Mouse (Mus musculus) ES-E14 (cell line): ENCODE data around the gene Bloc1s6. TPM values are rescaled to one million over a fixed set of nuclear protein-coding genes. Genes with fewer than 3 reads are reported as not detected.

Experiments
- DNase-seq: peaks from one replicate; pipeline ENCODE4 v3.0.0-alpha.2; 2013; ENCODE audit warnings: low read depth, low spot score
- H3K27ac ChIP-seq: 2 replicates; pipeline ENCODE4 v1.5.1; 2012; ENCODE audit warnings: low read depth, mild to moderate bottlenecking, low read length, moderate library complexity, mixed read lengths; ENCODE audit not compliant: poor library complexity, insufficient read depth, severe bottlenecking
- H3K36me3 ChIP-seq: 2 replicates; pipeline ENCODE4 v1.6.1; 2012; ENCODE audit warnings: mild to moderate bottlenecking, low read length, moderate library complexity, mixed read lengths; ENCODE audit not compliant: control insufficient read depth, poor library complexity, insufficient read depth, severe bottlenecking
- H3K4me1 ChIP-seq, 2 experiments: fragments of 150-350 bp in 1 of 2; sonication (generic) in 1 of 2; 2 replicates each; pipeline ENCODE4 v1.6.1; 2012; ENCODE audit warnings: low read length in 2 of 2, mild to moderate bottlenecking in 1 of 2, mixed read lengths in 1 of 2; ENCODE audit not compliant: control insufficient read depth in 2 of 2, insufficient read depth in 2 of 2, poor library complexity in 1 of 2
- H3K4me3 ChIP-seq, 2 experiments: fragments of 150-350 bp in 1 of 2; sonication (generic) in 1 of 2; 2 replicates each; pipeline ENCODE4 v1.5.1; 2012; ENCODE audit warnings: low read length in 2 of 2, low read depth in 1 of 2, mild to moderate bottlenecking in 1 of 2, mixed read lengths in 1 of 2; ENCODE audit not compliant: insufficient read depth in 1 of 2, poor library complexity in 1 of 2, severe bottlenecking in 1 of 2
- H3K9ac ChIP-seq: 2 replicates; pipeline ENCODE4 v1.6.1; 2012; ENCODE audit warnings: low read depth, mild to moderate bottlenecking, low read length, mixed read lengths; ENCODE audit not compliant: poor library complexity, insufficient read depth, severe bottlenecking
- H3K9me3 ChIP-seq: fragments of 150-350 bp; sonication (generic); 2 replicates; pipeline ENCODE4 v1.6.1; 2012; ENCODE audit warnings: low read depth, mild to moderate bottlenecking, low read length; ENCODE audit not compliant: control insufficient read depth, insufficient read depth
- CHD2 ChIP-seq: IDR thresholded peaks from 2 replicates; pipeline ENCODE4 v1.6.1; 2014; ENCODE audit warnings: mild to moderate bottlenecking, low read depth, low read length, inconsistent platforms
- HCFC1 ChIP-seq: IDR thresholded peaks from 2 replicates; pipeline ENCODE4 v1.6.1; 2012; ENCODE audit warnings: low read length, inconsistent platforms, borderline replicate concordance; ENCODE audit not compliant: insufficient read depth
- MAFK ChIP-seq: IDR thresholded peaks from 2 replicates; pipeline ENCODE4 v1.6.1; 2014; ENCODE audit warnings: mild to moderate bottlenecking, low read depth, low read length, inconsistent platforms; ENCODE audit not compliant: insufficient read depth
- ZC3H11A ChIP-seq: IDR thresholded peaks from 2 replicates; pipeline ENCODE4 v1.6.1; 2012; ENCODE audit warnings: low read depth, mild to moderate bottlenecking, inconsistent platforms, low read length, borderline replicate concordance
- ZNF384 ChIP-seq: IDR thresholded peaks from 2 replicates; pipeline ENCODE4 v1.6.1; 2012; ENCODE audit warnings: low read depth, low read length, inconsistent platforms
- in situ Hi-C, 2 experiments: fragments of 600-800 bp; cut with MboI; formaldehyde crosslinking; loops; one replicate each; pipeline ENCODE4 v1.15.1; 2025; ENCODE audit warnings: low sequenced_read_pairs in 2 of 2, inconsistent platforms in 1 of 2; ENCODE audit not compliant: unreplicated experiment in 2 of 2
- total RNA-seq: library from RNA; depleted of rRNA; stranded (reverse); fragments of 300-350 nt; gene quantifications from 2 replicates; pipeline ENCODE4 v1.2.3, GENCODE M21; 2012; rRNA removed

The Bloc1s6 gene
- total RNA-seq, 1 experiment: 11.6 TPM

DNA sequence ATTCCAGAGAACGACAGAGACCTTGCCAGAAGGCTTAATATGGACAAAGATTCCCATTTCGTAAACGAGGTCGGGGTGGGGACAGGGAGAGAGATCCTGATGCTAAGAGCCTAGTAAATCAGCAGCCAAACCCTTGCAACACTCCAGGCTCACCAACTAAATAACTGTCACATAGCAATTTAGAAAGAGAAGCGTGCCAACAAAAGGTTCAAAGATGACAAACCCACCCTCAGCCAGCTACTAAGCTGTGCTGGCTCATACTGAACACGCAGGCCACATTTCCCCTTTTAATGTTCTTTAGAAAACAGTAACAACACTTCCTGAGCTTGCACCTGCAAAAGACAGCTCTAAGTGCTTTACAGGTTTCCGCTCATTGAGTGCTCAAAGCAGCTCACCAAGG is 51.0 kb downstream of the Bloc1s6 start:
- no peak overlapping the region for H3K27ac ChIP-seq
- H3K9ac ChIP-seq: no peak overlapping the region
- H3K9me3 ChIP-seq: no peaks in the 10 kb centered on the region
- H3K36me3 ChIP-seq: no peaks in the 10 kb centered on the region
- in situ Hi-C loops: no loop called here
- TF ChIP-seq ZNF384 (no peak), ZC3H11A (no peak), CHD2 (no peak), MAFK (no peak), HCFC1 (no peak)
- H3K4me3 ChIP-seq: no peak overlapping the region
- no peak for DNase-seq
- no peaks in the 10 kb centered on the region for H3K4me1 ChIP-seq

DNA sequence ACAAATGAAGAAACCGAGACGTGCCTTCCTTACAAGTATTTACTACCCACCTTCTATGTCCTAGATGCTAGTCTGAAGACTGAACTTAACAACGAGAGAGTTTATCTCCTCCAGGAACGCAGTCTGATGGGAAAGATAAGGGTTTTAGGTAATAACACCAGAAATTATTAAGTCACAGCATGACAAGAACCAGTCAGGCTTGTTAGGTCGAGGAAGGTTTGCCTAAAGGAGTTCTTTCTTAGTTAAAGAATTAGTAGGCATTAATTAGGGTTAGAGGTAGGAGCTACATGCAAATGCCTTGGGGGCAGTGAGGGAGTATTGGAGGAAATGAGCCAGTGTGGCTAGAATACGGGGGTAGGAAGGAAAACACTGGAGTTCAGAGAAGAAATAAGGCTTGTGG is 51.4 kb downstream of the Bloc1s6 start:
- Histone ChIP-seq H3K9ac (no peak overlapping the region), H3K4me1 (no peaks in the 10 kb centered on the region), H3K36me3 (no peaks in the 10 kb centered on the region), H3K4me3 (no peak overlapping the region), H3K9me3 (no peaks in the 10 kb centered on the region), H3K27ac (no peak overlapping the region)
- no peak for TF ChIP-seq CHD2
- no peak for TF ChIP-seq ZNF384
- no peak for TF ChIP-seq MAFK
- no peak for TF ChIP-seq ZC3H11A
- no peak for DNase-seq
- in situ Hi-C loops: no loop called here

Other genes with a start within 250 kb of the Bloc1s6 start
- 2.0 and 2.2 TPM in 2 replicates for gene Gatm, start 127.2 kb upstream of the Bloc1s6 start, total RNA-seq
- 0.53 and 0.54 TPM in 2 replicates for gene AA467197, start 101.5 kb upstream of the Bloc1s6 start, total RNA-seq
- 5.7 and 8.6 TPM in 2 replicates for gene Slc30a4, start 35.8 kb upstream of the Bloc1s6 start, total RNA-seq
- 0.26 and 1.3 TPM in 2 replicates for gene Sqor, start 26.7 kb downstream of the Bloc1s6 start, total RNA-seq